Mouse (Mus musculus) limb, embryonic 11.5 days (tissue): ENCODE measurements around the gene Nin. TPM values are rescaled to one million over a fixed set of nuclear protein-coding genes. Genes with fewer than 3 reads are reported as not detected.

ENCODE experiments used
- ATAC-seq: fragments of 200-750 bp; cut with Nextera tagmentation; 2 replicates; pipeline ENCODE4 v1.8.0; 2017; ENCODE audit warnings: low read depth; ENCODE audit not compliant: insufficient number of reproducible peaks, low FRiP score, low TSS enrichment
- DNase-seq: peaks from one replicate; pipeline ENCODE4 v3.0.0-alpha.2; 2015; ENCODE audit warnings: low spot score
- H3K27ac ChIP-seq: fragments of 300-500 bp; sonication (generic); replicated peaks from 2 replicates; pipeline ENCODE4 v1.5.1; 2014; ENCODE audit warnings: low read depth, mild to moderate bottlenecking, low read length
- H3K27me3 ChIP-seq: fragments of 300-500 bp; sonication (generic); 2 replicates; pipeline ENCODE4 v1.6.1; 2014; ENCODE audit warnings: mild to moderate bottlenecking, low read length, mixed read lengths; ENCODE audit not compliant: control insufficient read depth, insufficient read depth
- H3K36me3 ChIP-seq: fragments of 300-500 bp; sonication (generic); 2 replicates; pipeline ENCODE4 v1.6.1; 2014; ENCODE audit warnings: mild to moderate bottlenecking, low read length, moderate library complexity, mixed read lengths; ENCODE audit not compliant: control insufficient read depth, insufficient read depth
- H3K4me1 ChIP-seq: fragments of 300-500 bp; sonication (generic); 2 replicates; pipeline ENCODE4 v1.6.1; 2014; ENCODE audit warnings: low read length, mixed read lengths; ENCODE audit not compliant: control insufficient read depth, insufficient read depth
- H3K4me2 ChIP-seq: fragments of 300-500 bp; sonication (generic); 2 replicates; pipeline ENCODE4 v1.6.1; 2014; ENCODE audit warnings: low read depth, mild to moderate bottlenecking, moderate library complexity; ENCODE audit not compliant: severe bottlenecking
- H3K4me3 ChIP-seq: fragments of 300-500 bp; sonication (generic); 2 replicates; pipeline ENCODE4 v1.5.1; 2014; ENCODE audit warnings: low read depth, low read length
- H3K9ac ChIP-seq: fragments of 300-500 bp; sonication (generic); 2 replicates; pipeline ENCODE4 v1.6.1; 2014; ENCODE audit warnings: mild to moderate bottlenecking, low read length
- H3K9me3 ChIP-seq: fragments of 300-500 bp; sonication (generic); 2 replicates; pipeline ENCODE4 v1.6.1; 2016; ENCODE audit warnings: low read length; ENCODE audit not compliant: control insufficient read depth
- WGBS: fragments of 180-500 bp; shearing (Covaris S2); extraction: QIAGEN DNeasy Blood & Tissue Kit; methylation state at CpG from one replicate; pipeline ENCODE4 v1.1.7; 2014; 5-methylcytosine and 5-hydroxymethylcytosine counted together
- polyA plus RNA-seq: library from polyadenylated mRNA; unstranded; fragments of >200 nt; fragmentation: Nextera tagmentation; extraction: Ambion mirVana; gene quantifications from 2 replicates; pipeline ENCODE4 v1.2.1, GENCODE M21; 2014

Nin gene
- polyA plus RNA-seq, 1 experiment from 2014 or later, result 10.1 TPM

GRCm38 (mm10) chr12:70084198-70084597 lies 29.3 kb downstream of the Nin start:
- Histone ChIP-seq H3K27me3 (no peaks in the 10 kb centered on the region), H3K27ac (no peak overlapping the region), H3K9ac (no peak overlapping the region), H3K9me3 (no peaks in the 10 kb centered on the region), H3K4me2 (no peak overlapping the region), H3K36me3 (no peaks in the 10 kb centered on the region), H3K4me3 (no peak overlapping the region), H3K4me1 (no peaks in the 10 kb centered on the region)
- no peak for ATAC-seq
- WGBS, result 93% methylated on average over 5 of the region's 5 CpGs
- DNase-seq, result no peak

GRCm38 (mm10) chr12:70083737-70084136 lies 29.8 kb downstream of the Nin start:
- H3K4me1 ChIP-seq, result no peaks in the 10 kb centered on the region
- no peak for ATAC-seq

GRCm38 (mm10) chr12:70082935-70083532 lies 30.5 kb downstream of the Nin start:
- 90% methylated on average over 3 of the region's 3 CpGs for WGBS
- Histone ChIP-seq H3K4me2 (no peak overlapping the region), H3K9ac (no peak overlapping the region), H3K36me3 (no peaks in the 10 kb centered on the region), H3K9me3 (no peaks in the 10 kb centered on the region), H3K4me1 (no peaks in the 10 kb centered on the region), H3K27me3 (no peaks in the 10 kb centered on the region), H3K4me3 (no peak overlapping the region), H3K27ac (no peak overlapping the region)
- ATAC-seq (no peak), DNase-seq (no peak)

More at GRCm38 (mm10) chr12:70083737-70084136, 29.8 kb downstream of the Nin start:
- H3K4me3 ChIP-seq, result no peak overlapping the region
- H3K9me3 ChIP-seq, result no peaks in the 10 kb centered on the region
- no peak overlapping the region for H3K4me2 ChIP-seq
- H3K27ac ChIP-seq, result no peak overlapping the region
- H3K27me3 ChIP-seq, result no peaks in the 10 kb centered on the region
- no peaks in the 10 kb centered on the region for H3K36me3 ChIP-seq
- no peak for DNase-seq
- no peak overlapping the region for H3K9ac ChIP-seq
- WGBS, result 96% methylated on average over 4 of the region's 4 CpGs

GRCm38 (mm10) chr12:70082485-70082884 lies 31.0 kb downstream of the Nin start:
- no peaks in the 10 kb centered on the region for H3K27me3 ChIP-seq
- ATAC-seq (no peak), DNase-seq (no peak)
- no peak overlapping the region for H3K9ac ChIP-seq
- no peaks in the 10 kb centered on the region for H3K4me1 ChIP-seq
- no peaks in the 10 kb centered on the region for H3K9me3 ChIP-seq
- H3K4me3 ChIP-seq, result no peak overlapping the region
- WGBS, result 95% methylated on average over 9 of the region's 9 CpGs
- H3K4me2 ChIP-seq, result no peak overlapping the region
- H3K36me3 ChIP-seq, result no peaks in the 10 kb centered on the region
- H3K27ac ChIP-seq, result no peak overlapping the region

- DNase-seq (no peak), ATAC-seq (no peak)
Measured at GRCm38 (mm10) chr12:70078471-70079025, 35.0 kb downstream of the Nin start.

GRCm38 (mm10) chr12:70076493-70076892 lies 37.0 kb downstream of the Nin start:
- Histone ChIP-seq H3K27me3 (no peaks in the 10 kb centered on the region), H3K4me1 (no peaks in the 10 kb centered on the region), H3K4me2 (no peak overlapping the region), H3K9me3 (no peaks in the 10 kb centered on the region), H3K27ac (no peak overlapping the region), H3K4me3 (no peak overlapping the region), H3K9ac (no peak overlapping the region), H3K36me3 (no peaks in the 10 kb centered on the region)
- 94% methylated on average over 11 of the region's 11 CpGs for WGBS
- DNase-seq (no peak), ATAC-seq (no peak)

More at GRCm38 (mm10) chr12:70078471-70079025, 35.0 kb downstream of the Nin start:
- no peaks in the 10 kb centered on the region for H3K27me3 ChIP-seq
- no peak overlapping the region for H3K4me3 ChIP-seq
- H3K9me3 ChIP-seq, result no peaks in the 10 kb centered on the region
- 93% methylated on average over 7 of the region's 7 CpGs for WGBS
- no peak overlapping the region for H3K27ac ChIP-seq
- H3K9ac ChIP-seq, result no peak overlapping the region
- H3K4me2 ChIP-seq, result no peak overlapping the region
- no peaks in the 10 kb centered on the region for H3K36me3 ChIP-seq
- H3K4me1 ChIP-seq, result no peaks in the 10 kb centered on the region

GRCm38 (mm10) chr12:70075001-70075400 lies 38.5 kb downstream of the Nin start:
- ATAC-seq, result no peak

GRCm38 (mm10) chr12:70070888-70071287 lies 42.6 kb downstream of the Nin start:
- H3K27ac ChIP-seq, result no peak overlapping the region
- ATAC-seq (no peak), DNase-seq (no peak)
- 83% methylated on average over 7 of the region's 7 CpGs for WGBS
- no peak overlapping the region for H3K4me2 ChIP-seq
- H3K27me3 ChIP-seq, result no peaks in the 10 kb centered on the region
- H3K4me1 ChIP-seq, result peaks cover 10% of the 10 kb centered on the region; the same call in 1 of the 2 replicates
- H3K9ac ChIP-seq, result no peak overlapping the region
- H3K36me3 ChIP-seq, result no peaks in the 10 kb centered on the region
- H3K4me3 ChIP-seq, result no peak overlapping the region
- H3K9me3 ChIP-seq, result no peaks in the 10 kb centered on the region

More at GRCm38 (mm10) chr12:70075001-70075400, 38.5 kb downstream of the Nin start:
- no peak overlapping the region for H3K9ac ChIP-seq
- no peak overlapping the region for H3K4me2 ChIP-seq
- H3K36me3 ChIP-seq, result no peaks in the 10 kb centered on the region
- 89% methylated on average over 2 of the region's 2 CpGs for WGBS
- no peaks in the 10 kb centered on the region for H3K9me3 ChIP-seq
- H3K27ac ChIP-seq, result no peak overlapping the region
- no peaks in the 10 kb centered on the region for H3K27me3 ChIP-seq
- no peak overlapping the region for H3K4me3 ChIP-seq
- DNase-seq, result no peak
- H3K4me1 ChIP-seq, result peaks cover 3% of the 10 kb centered on the region; the same call in 1 of the 2 replicates
